Mouse (Mus musculus) CH12.LX (cell line): ENCODE measurements around the gene Ubash3b.

Experiments
- NRF1 ChIP-seq: IDR thresholded peaks from 2 replicates; pipeline ENCODE4 v1.6.1; 2014; ENCODE audit warnings: low read depth, mild to moderate bottlenecking, inconsistent platforms, low read length, improper control_type of control experiment, moderate library complexity
- ZKSCAN1 ChIP-seq: IDR thresholded peaks from 2 replicates; pipeline ENCODE4 v1.6.1; 2012; ENCODE audit warnings: low read depth, inconsistent platforms, low read length, improper control_type of control experiment, borderline replicate concordance
- ZMIZ1 ChIP-seq: IDR thresholded peaks from 2 replicates; pipeline ENCODE4 v1.6.1; 2012; ENCODE audit warnings: low read depth, mild to moderate bottlenecking, inconsistent platforms, low read length, improper control_type of control experiment

DNA sequence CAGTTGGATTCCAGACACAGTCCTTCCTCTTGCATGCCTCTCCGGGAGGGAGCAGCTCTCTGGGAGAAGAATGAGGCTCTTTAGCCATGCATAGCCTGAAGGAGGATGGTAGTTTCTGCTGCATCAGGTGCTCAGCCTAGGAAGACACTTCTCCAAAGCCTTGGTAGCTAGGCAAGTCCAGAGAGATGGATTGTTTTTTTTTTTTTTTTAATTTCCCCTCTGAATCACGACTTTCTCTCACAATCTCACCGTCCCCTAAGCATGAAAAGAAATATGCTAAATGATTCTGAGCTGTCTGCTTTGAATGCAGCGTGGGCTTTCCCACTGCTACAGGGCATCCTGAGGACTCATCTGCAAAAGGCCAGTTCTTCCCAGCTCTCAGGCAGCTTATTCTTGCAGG is 147.0 kb downstream of the Ubash3b start:
- no peak for TF ChIP-seq ZKSCAN1
- TF ChIP-seq NRF1 = no peak
- TF ChIP-seq ZMIZ1 = no peak
